Mouse (Mus musculus) mouse trophoblast stem cell (cell line): ENCODE results near the gene Zfp839.
"Not testable (repeated sequence)": the region's sequence is repeated elsewhere in the genome, so short reads cannot be mapped to it uniquely, and the experiment has no call there.

Source experiments
- in situ Hi-C, 2 experiments: fragments of 300-500 bp; cut with MseI, MboI; formaldehyde crosslinking; loops; 2 replicates in 1 of 2; 3 replicates in 1 of 2; pipeline ENCODE4 v1.15.1; 2025

Zfp839 gene

GRCm38 (mm10) chr12:110840348-110841198 is 9.5 kb upstream of the Zfp839 start, which contains the start of gene Mok:
Gene Mok (minus strand): TSS chr12:110840939.
- in situ Hi-C loops, result loop anchor here in 1 of 2 experiments (10.0 to 25.0 kb wide), 3 partner anchors 106 to 403 kb away; partner anchors contain the start of genes Ppp2r5c and Wdr20

GRCm38 (mm10) chr12:110841731-110842493 is 8.1 kb upstream of the Zfp839 start:
- in situ Hi-C loops, result loop anchor here in 1 of 2 experiments (10.0 to 25.0 kb wide), 3 partner anchors 107 to 405 kb away; partner anchors contain the start of genes Ppp2r5c and Wdr20

- in situ Hi-C loops, result loop anchor here in 1 of 2 experiments (10.0 to 25.0 kb wide), 3 partner anchors 109 to 406 kb away; partner anchors contain the start of genes Ppp2r5c and Wdr20
These were observed 6.6 kb upstream of the Zfp839 start for GRCm38 (mm10) chr12:110843194-110844048.

GRCm38 (mm10) chr12:110844227-110845130 is 5.6 kb upstream of the Zfp839 start:
- in situ Hi-C loops, result loop anchor here in 1 of 2 experiments (10.0 to 25.0 kb wide), 3 partner anchors 110 to 407 kb away; partner anchors contain the start of genes Ppp2r5c and Wdr20

DNA sequence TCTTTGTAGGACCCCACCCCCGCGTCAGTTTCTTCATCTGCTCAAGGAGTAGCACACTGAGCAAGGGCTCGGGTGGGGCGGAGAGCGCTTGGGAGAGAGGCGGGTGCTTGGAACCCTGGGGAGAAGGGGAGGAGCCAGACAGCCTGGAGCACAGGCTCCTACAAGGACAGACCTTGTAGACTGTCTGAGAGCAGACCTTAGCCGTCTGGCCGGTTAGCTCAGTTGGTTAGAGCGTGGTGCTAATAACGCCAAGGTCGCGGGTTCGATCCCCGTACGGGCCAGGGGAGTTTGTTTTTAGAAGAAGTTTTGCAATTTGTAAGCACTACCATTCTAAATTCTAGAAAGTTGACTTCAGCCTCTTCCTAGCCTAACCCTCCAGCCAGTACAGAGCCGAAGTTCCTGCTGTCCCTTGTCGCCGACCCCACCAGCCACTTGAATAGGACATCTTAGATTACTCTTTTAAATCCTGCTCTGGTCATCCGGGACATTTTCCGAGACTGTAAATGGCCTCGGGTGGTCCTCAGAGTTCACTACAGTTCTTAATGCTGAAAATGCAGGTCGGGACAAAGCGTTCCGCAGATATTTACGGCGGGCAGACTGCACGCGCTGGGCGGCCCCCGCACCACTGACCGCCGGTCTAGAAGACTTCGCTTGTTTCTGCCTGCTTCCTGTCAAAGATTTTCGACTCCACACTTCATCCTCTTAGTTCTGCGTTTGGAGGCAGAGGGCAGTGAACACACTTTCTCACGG is 4.7 kb upstream of the Zfp839 start:
- in situ Hi-C loops, result loop anchor here in 1 of 2 experiments (10.0 to 25.0 kb wide), 3 partner anchors 111 to 408 kb away; partner anchors contain the start of genes Ppp2r5c and Wdr20

DNA sequence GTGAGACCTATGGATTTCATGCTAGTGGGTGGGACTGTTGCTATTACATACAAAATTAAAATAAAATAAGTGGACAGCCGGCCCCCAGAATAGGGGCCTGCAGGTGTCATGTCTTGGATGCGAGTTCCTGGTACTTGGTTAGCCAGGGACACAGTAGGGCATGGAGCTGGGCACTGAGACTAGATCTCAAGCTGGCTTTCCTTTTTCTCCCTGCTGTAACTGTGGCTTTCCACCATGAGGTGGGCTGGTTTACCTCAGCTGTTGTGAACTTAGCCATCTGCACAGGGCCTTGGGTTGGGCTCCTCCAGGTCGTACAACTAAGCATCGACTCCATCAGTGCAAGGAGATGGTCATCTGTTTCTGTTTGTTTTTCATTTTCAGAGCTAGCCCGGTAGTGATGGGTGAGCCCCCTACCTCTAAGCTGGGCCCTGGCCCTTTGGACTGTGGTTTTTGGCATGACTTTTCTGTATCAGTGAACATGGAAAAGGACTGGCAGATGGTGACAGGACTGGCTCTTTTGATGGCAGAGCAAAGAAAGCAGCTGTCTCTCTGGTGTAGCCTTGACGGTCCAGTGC is 3.8 kb upstream of the Zfp839 start:
- in situ Hi-C loops, result loop anchor here in 1 of 2 experiments (10.0 to 25.0 kb wide), 3 partner anchors 111 to 409 kb away; partner anchors contain the start of genes Ppp2r5c and Wdr20

DNA sequence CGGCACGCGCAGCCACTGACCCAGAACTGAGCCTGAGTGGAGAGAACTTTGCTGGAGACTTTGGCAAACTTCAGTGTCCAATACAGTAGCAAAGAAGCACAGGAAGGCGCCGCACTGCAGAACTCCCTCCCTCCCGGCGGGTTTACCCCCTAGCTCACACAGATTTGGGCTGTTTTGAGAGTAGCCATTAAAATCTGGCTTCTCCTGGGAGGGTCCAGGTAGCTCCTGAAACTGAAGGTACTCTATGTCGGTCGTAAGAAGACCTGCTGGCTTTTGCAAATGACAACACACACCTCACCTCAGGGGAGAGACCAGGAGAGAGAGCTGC is 840 bp downstream of the Zfp839 start:
- in situ Hi-C loops, result no loop called here

- in situ Hi-C loops, result no loop called here
These were observed 1.4 kb downstream of the Zfp839 start for GRCm38 (mm10) chr12:110851414-110851813.

DNA sequence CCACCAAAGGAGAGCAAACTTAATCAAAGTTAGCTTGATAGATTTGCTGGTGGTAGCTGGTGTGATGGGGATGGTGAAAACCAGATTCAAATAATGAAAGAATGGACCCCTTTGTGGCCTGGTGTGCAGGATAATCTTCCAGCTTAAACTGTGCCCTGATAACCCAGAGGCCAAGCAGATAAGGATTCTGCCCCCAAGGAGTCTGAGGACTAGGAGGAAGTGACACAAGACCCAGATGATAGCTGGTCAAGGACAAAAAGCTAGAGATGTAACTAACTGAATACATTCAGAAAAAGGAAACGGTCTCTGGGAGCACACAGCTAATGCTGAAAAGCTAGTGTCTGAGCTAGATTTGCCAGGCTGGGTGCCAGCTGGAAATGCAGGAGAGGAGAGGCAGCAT is 1.9 kb downstream of the Zfp839 start:
- in situ Hi-C loops, result no loop called here

DNA sequence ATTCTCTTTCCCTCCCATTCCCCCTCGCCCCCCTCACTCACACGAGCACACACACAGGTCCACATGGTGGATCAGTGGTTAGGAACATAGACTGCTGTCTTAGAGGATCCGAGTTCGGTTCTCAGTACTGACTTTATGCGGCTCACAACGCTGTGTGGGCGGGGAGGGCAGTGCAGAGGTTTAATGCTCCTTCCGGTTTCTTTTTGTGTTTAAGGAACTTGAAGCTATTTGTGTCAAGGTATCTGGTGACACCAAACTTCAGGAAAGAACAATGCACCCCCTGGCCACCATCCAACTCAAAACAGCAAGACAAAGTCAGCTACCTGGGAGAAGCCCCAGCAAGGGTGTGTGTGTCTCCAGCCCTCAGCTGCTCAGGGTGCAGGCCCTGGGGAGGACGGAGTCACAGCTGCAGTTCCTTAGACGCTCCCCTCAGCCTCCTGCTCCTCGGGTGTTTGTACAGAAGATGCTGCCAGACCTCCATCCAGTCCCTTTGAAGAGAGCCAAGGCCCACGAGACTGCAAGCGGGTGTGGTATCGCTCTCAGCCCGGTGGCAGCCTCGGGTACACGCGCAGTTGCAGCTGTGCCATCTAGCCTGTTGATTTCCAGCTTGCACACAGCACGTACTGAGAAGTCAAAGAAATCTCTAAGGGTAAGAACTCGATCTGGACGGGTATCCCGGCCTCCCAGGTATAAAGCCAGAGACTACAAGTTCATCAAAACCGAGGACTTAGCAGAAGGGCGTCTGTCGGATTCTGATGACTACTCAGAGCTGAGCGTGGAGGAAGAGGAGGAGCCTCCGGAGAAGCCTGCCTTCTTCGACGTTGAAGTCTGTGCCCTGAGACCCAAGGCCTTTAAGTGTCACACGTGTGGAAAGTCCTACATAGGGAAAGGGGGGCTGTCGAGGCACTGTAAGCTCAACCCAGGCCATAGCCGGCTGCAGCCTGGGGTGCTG is 5.0 kb downstream of the Zfp839 start:
- in situ Hi-C loops, result no loop called here

DNA sequence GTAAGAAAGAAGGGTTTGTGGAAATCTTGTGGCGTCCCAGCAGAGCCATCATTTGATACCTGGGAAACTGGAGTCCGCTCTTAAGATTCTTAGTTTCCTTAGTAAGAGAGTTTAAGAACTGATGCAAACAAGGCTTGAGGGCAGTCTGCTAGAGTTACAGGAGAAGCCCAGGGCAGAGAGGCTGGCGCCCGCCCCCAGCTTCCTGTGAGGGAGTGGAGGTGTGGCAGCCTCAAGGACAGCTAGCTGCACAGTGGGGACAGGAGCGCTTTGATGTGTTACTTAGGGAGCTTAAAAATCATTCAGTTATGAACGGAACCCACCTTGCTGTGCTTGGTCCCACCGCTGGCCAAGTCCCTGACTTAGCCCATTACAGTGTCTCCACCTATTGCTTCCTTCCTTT is 7.1 kb downstream of the Zfp839 start:
- in situ Hi-C loops, result no loop called here

DNA sequence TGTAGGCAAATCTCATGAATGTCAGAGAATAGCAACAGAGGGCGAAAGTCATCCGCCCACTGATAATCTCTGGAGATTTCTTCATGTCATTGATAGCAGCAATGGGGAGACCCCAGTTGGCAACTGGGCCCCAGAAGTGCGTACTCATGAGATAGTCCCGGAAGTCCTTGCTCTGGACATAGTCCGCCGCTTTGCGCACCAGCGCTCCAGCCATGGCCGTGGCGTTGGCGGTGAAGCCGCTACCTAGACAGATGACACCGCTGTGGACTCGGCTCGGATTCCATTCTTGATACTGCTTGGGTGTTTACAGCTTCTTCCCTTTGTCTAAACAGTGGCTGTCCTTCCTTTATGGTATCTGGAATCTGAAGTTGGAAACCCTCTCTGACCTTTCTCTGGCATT is 8.6 kb downstream of the Zfp839 start:
- in situ Hi-C loops, result not testable (repeated sequence)

- in situ Hi-C loops, result no loop called here
These were observed 10.2 kb downstream of the Zfp839 start for GRCm38 (mm10) chr12:110860293-110860692.

GRCm38 (mm10) chr12:110861256-110861655 is 11.2 kb downstream of the Zfp839 start:
- in situ Hi-C loops, result no loop called here

GRCm38 (mm10) chr12:110864008-110864407 is 14.0 kb downstream of the Zfp839 start:
- in situ Hi-C loops, result no loop called here

- in situ Hi-C loops, result no loop called here
These were observed 15.5 kb downstream of the Zfp839 start for GRCm38 (mm10) chr12:110865571-110865970.

GRCm38 (mm10) chr12:110865989-110866388 is 15.9 kb downstream of the Zfp839 start:
- in situ Hi-C loops, result no loop called here

DNA sequence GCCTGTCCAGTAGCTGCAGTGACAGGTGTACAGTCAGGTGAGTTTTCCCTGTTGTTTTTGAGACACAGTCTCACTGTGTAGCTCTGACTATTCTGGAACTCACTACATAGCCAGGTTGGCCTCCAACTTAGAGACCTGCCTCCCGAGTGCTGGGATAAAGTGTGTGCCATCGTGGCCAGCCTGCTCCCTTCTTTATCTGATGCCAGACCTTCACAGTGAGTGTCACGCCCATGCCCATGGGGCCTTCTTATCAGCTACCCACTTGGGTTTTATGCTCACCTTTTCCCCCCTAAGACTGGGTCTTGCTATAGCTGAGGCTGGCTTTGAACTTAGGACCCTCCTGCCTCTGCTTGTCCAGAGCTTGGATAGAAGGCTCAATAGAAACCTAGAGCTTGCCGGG is 20.1 kb downstream of the Zfp839 start:
- in situ Hi-C loops, result no loop called here
